Mouse (Mus musculus) Patski (cell line): ENCODE results near the gene Smim20. TPM values are rescaled to one million over a fixed set of nuclear protein-coding genes. Genes with fewer than 3 reads are reported as not detected.
A peak's percentile ranks its signal among the peaks of the same experiment; 100 is the strongest.

ENCODE experiments used
- ATAC-seq: fragments of 100-300 bp; one replicate; pipeline ENCODE4 v1.8.0; 2021
- CTCF ChIA-PET: fragments of 350-600 bp; sonication (Branson Sonifier 250); formaldehyde crosslinking; loops from one replicate; lab custom pipeline; 2022; ENCODE audit warnings: inconsistent platforms; lab: Charles Lee
- POLR2A ChIA-PET: fragments of 350-600 bp; sonication (Branson Sonifier 250); formaldehyde crosslinking; loops from one replicate; lab custom pipeline; 2022; ENCODE audit warnings: antibody characterized with exemption, inconsistent platforms; lab: Charles Lee
- DNase-seq: peaks from one replicate; pipeline ENCODE4 v3.0.0-alpha.2; 2011; ENCODE audit warnings: low read depth, low spot score
- H3K27me3 ChIP-seq: fragments of 371-371 bp; one replicate; pipeline ENCODE4 v1.5.1; 2021
- CTCF ChIP-seq: fragments of 100-300 bp; IDR thresholded peaks from one replicate; pipeline ENCODE4 v1.5.1; 2021
- in situ Hi-C: fragments of 300-500 bp; cut with MboI; formaldehyde crosslinking; loops from 3 replicates; pipeline ENCODE4 v1.11.1; 2018; ENCODE audit warnings: low pct_unique_long_range_greater_than_20kb, mixed read lengths
- polyA plus RNA-seq: library from polyadenylated mRNA; unstranded; gene quantifications from one replicate; pipeline ENCODE4 v1.2.3, GENCODE M21; 2021

The Smim20 gene
- polyA plus RNA-seq: 91.7 TPM

GRCm38 (mm10) chr5:53266931-53267853, at the start of gene Smim20:
TSS of gene Smim20 (plus strand) at chr5:53267083.
- no peaks in the 10 kb centered on the region for H3K27me3 ChIP-seq

DNA sequence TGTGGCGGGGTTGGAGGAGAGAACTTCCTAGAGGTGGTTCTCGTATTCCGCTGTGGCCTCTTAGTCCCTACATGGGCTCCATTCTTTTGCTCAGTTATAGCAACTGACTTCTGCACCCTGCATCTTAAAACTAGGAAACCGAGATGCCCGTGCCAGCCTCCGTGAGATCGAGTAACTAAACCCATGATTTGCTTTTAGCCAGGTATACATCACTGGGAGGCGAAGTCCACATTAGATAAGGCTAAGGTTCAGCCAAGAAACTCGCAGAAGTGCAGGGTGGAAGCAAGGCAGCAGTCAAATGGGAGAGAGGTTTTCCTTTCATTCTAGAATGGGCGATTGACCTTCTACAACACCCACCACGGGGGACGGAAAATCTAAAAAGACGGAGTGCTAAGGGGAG, 41.4 kb upstream of the Smim20 start:
- TF ChIP-seq CTCF: no peak
- POLR2A ChIA-PET: no interaction called here
- peaks cover 12% of the 10 kb centered on the region for H3K27me3 ChIP-seq
- in situ Hi-C loops: no loop called here
- DNase-seq (no peak), ATAC-seq (no peak)
- CTCF ChIA-PET: no interaction called here

More at GRCm38 (mm10) chr5:53266931-53267853, at the start of gene Smim20:
- ATAC-seq (peak; percentile 86), DNase-seq (peak; percentile 62)
- no peak for TF ChIP-seq CTCF
- POLR2A ChIA-PET: interaction anchor here (1.0 to 1.3 kb wide), 2 partner anchors 13 to 31 kb away, joined by 3 to 4 read pairs; no protein-coding TSS in a partner anchor
- CTCF ChIA-PET: interaction anchor here (0.9 to 1.9 kb wide), 4 partner anchors 8 to 411 kb away, joined by 3 to 9 read pairs (median 4); no protein-coding TSS in a partner anchor
- in situ Hi-C loops: no loop called here

DNA sequence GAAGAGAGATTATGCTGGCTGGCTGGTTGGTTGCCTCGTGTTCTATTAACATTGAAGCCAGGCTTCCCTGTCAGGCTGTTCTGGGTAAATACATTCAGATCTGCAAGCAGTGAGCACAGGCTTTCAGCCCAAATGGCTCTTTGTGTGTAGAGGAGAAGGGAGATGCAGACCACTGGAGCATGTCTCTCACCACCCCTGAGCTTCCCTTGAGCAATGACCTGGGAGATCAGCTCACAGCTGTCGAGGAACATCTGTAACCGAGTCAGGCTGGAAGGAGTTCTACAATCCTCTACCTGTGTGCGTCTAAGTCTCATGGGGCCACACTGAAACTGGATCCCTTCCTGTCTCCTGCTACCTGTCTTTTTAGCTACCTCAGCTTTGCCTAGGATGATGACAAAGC, 36.3 kb upstream of the Smim20 start:
- peaks cover 12% of the 10 kb centered on the region for H3K27me3 ChIP-seq
- ATAC-seq (peak; percentile 21), DNase-seq (no peak)
- TF ChIP-seq CTCF: no peak
- in situ Hi-C loops: no loop called here
- ChIA-PET CTCF (interaction anchor here (0.7 to 0.9 kb wide), 3 partner anchors 12 to 34 kb away, joined by 3 read pairs; no protein-coding TSS in a partner anchor), POLR2A (no interaction called here)

GRCm38 (mm10) chr5:53235551-53235950, 31.3 kb upstream of the Smim20 start:
- DNase-seq: no peak
- ATAC-seq: no peak
- TF ChIP-seq CTCF: no peak
- no peaks in the 10 kb centered on the region for H3K27me3 ChIP-seq
- ChIA-PET POLR2A (interaction anchor here (1.2 kb wide), 1 partner anchor 31 kb away, joined by 4 read pairs; the partner anchor contains the start of gene Smim20), CTCF (interaction anchor here (1.4 kb wide), 1 partner anchor 23 kb away, joined by 3 read pairs; no protein-coding TSS in a partner anchor)
- in situ Hi-C loops: no loop called here

DNA sequence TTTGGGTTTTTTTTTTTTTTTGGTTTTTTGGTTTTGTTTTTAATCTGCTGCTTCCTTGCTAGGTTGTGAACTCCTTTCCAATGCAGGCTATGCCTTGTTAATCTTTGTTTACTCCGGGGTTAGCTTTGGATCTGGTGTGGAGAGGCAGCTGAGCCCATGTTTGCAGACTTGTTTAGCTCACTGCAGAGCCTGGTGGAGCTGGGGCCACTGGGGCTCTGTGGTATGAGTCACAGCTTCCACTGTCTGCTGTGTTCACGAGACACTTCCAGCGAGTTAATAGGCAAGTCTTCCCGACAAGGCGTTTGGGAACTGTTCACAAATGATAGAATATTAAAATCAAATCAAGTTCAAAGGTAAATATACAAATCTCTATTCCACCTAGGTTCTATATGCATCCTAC, 30.7 kb upstream of the Smim20 start:
- CTCF ChIA-PET: interaction anchor here (1.4 kb wide), 1 partner anchor 22 kb away, joined by 3 read pairs; no protein-coding TSS in a partner anchor
- POLR2A ChIA-PET: interaction anchor here (0.7 to 1.2 kb wide), 2 partner anchors 16 to 31 kb away, joined by 4 read pairs; partner anchors contain the start of gene Smim20
- peak; percentile 75 for ATAC-seq
- H3K27me3 ChIP-seq: no peaks in the 10 kb centered on the region
- peak; percentile 13 for DNase-seq
- in situ Hi-C loops: no loop called here
- TF ChIP-seq CTCF: no peak

GRCm38 (mm10) chr5:53236749-53237148, 30.1 kb upstream of the Smim20 start:
- ChIA-PET CTCF (interaction anchor here (1.4 kb wide), 1 partner anchor 21 kb away, joined by 3 read pairs; no protein-coding TSS in a partner anchor), POLR2A (interaction anchor here (0.7 kb wide), 1 partner anchor 16 kb away, joined by 4 read pairs; no protein-coding TSS in a partner anchor)
- ATAC-seq (no peak), DNase-seq (no peak)
- no peaks in the 10 kb centered on the region for H3K27me3 ChIP-seq
- TF ChIP-seq CTCF: no peak
- in situ Hi-C loops: no loop called here

DNA sequence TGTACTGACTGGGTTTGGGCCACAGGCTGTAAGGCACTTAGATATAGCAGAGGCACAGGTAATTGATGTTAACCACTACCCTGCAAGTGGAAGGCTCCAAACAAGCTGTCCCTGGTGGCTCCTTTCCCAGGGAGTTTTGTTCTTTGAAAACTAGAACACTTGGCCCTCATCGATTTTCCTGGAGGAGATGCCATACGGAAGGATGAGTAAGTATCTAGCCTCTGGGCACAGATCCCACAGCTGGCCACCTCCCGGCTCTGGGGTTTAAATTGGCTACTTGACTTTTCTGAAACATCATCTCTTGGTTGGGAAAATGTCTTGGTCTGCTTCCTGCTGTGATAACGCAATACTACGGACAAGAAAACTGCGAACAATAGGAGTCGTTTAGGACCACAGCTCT, 28.1 kb upstream of the Smim20 start:
- no peak for TF ChIP-seq CTCF
- in situ Hi-C loops: no loop called here

DNA sequence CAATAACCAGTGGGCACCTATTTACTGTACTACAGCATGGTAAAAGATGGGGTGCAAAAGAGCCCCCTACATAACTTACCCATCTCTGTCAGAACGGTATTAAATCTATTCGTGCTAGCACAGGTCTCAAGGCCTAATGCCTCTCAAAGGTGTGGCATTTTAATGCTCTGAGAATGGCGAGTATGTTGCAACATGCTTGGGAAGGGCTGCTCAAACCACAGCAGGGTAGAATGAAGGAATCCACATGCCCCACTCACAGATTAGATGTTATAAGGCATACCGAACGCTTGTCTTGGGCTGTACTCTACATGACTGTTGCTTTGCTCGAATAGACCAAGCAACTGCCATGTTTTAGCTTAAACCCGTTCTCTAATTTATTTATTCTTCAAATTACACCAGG, 27.7 kb upstream of the Smim20 start:
- DNase-seq (no peak), ATAC-seq (no peak)
- no peak for TF ChIP-seq CTCF
- in situ Hi-C loops: no loop called here
- ChIA-PET POLR2A (no interaction called here), CTCF (interaction anchor here (1.0 to 1.3 kb wide), 2 partner anchors 19 to 40 kb away, joined by 3 to 4 read pairs; no protein-coding TSS in a partner anchor)
- H3K27me3 ChIP-seq: no peaks in the 10 kb centered on the region

More for the DNA sequence above, 28.1 kb upstream of the Smim20 start:
- ChIA-PET POLR2A (no interaction called here), CTCF (interaction anchor here (1.0 to 1.3 kb wide), 2 partner anchors 19 to 40 kb away, joined by 3 to 4 read pairs; no protein-coding TSS in a partner anchor)
- DNase-seq: no peak
- ATAC-seq: no peak
- H3K27me3 ChIP-seq: no peaks in the 10 kb centered on the region

DNA sequence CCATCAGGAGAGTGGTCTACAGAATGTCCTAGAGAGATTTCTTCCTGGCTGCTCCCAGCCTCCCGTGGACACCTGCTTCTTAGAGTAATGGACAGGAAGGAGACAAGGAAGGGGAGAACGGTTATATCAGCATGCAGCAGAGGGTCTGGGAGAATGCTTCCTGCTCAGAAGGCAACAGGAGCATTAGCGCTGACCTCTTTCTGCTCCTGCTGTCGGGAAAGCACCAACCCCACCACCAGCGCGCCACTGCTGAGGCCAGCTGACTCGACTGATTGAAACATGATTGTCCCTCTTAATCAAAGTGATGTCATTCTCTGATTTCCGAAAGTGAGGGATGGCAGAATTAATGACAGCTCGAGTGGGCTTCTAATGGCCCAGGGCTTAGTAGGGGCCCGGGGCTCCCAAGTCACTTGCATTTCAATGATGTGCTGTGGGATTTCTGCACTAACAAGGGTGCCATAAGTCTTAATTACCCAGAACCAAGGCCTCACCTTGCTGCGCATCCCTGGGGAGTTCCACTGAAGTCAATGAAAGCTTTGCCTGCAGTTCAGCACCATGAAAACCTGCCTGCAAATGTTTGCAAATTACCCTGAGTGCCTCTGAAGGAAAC, 26.9 kb upstream of the Smim20 start:
- CTCF ChIA-PET: no interaction called here
- ATAC-seq (no peak), DNase-seq (no peak)
- no peak for TF ChIP-seq CTCF
- no peaks in the 10 kb centered on the region for H3K27me3 ChIP-seq
- in situ Hi-C loops: no loop called here
- POLR2A ChIA-PET: no interaction called here

DNA sequence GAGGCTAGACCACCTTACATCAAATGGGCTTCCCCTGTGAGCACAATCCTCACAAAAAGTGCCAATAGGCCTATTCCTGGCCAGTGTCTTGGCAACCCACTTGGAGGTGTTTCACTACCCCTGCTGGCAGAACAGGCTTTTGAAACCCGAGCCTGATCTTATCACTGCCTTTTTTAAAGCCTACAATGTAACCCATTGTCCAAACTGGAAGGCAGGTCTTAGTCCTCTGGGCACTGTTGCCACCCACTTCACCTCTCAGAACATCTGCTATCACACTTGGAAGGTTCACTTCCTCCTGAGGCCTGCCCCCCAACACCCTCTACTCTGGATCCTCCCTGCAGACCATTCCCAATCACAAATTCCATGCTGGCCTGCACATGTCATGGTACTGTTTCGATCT, 25.8 kb upstream of the Smim20 start:
- ATAC-seq: no peak
- DNase-seq: no peak
- in situ Hi-C loops: no loop called here
- TF ChIP-seq CTCF: no peak
- CTCF ChIA-PET: interaction anchor here (2.3 kb wide), 1 partner anchor 13 kb away, joined by 7 read pairs; no protein-coding TSS in a partner anchor
- POLR2A ChIA-PET: no interaction called here
- no peaks in the 10 kb centered on the region for H3K27me3 ChIP-seq
